25 mouse cellular contexts compared by ENCODE assay signal in genomic region chr14:8260214-8260613, GRCm38 (mm10). TPM values are rescaled to one million over a fixed set of nuclear protein-coding genes. Genes with fewer than 3 reads are reported as not detected.
DNase-seq lines count a peak whose midpoint lies in the region; ATAC-seq and TF ChIP-seq lines count a peak whose summit lies in the region.
"Had no signal": no experiment of that assay in that cellular context is flagged by ENCODE, and none has a peak within 500 bp of the region (broad histone marks: within the 10 kb centered on the region; RNA-seq: fewer than 3 reads in every experiment).

No protein-coding gene starts in this region.

- no peak for TF ChIP-seq EP300 in liver, postnatal 0 days (IDR thresholded peaks at IDR 0.05; ENCODE audit: low read depth)

- no peak overlapping the region for H3K9ac ChIP-seq in liver, embryonic 13.5 days
- H3K9ac ChIP-seq in liver, embryonic 11.5 days (ENCODE audit: low read depth, low read length) = no peak overlapping the region
- H3K9ac ChIP-seq in liver, postnatal 0 days (replicated peaks) = no peak overlapping the region
- H3K9ac ChIP-seq: forebrain, postnatal 0 days; heart, embryonic 12.5 days; heart, embryonic 15.5 days; hindbrain, embryonic 13.5 days had no signal

- no peaks in the 10 kb centered on the region for H3K27me3 ChIP-seq in liver, embryonic 13.5 days
- no peaks in the 10 kb centered on the region for H3K27me3 ChIP-seq in liver, embryonic 11.5 days (replicated peaks; ENCODE audit: control insufficient read depth, insufficient read depth, low read length)
- H3K27me3 ChIP-seq in liver, postnatal 0 days (ENCODE audit: insufficient read depth, low read length) = no peaks in the 10 kb centered on the region
- H3K27me3 ChIP-seq: heart, embryonic 12.5 days; heart, embryonic 15.5 days; hindbrain, embryonic 13.5 days; Patski had no signal

- H3K36me3 ChIP-seq in liver, embryonic 13.5 days = no peaks in the 10 kb centered on the region
- no peaks in the 10 kb centered on the region for H3K36me3 ChIP-seq in liver, embryonic 11.5 days (ENCODE audit: control insufficient read depth, insufficient read depth, low read length)
- no peaks in the 10 kb centered on the region for H3K36me3 ChIP-seq in liver, postnatal 0 days (replicated peaks; ENCODE audit: insufficient read depth, low read length)
- H3K36me3 ChIP-seq: heart, embryonic 12.5 days; heart, embryonic 15.5 days; hindbrain, embryonic 10.5 days; hindbrain, embryonic 13.5 days had no signal

- no peak for ATAC-seq in liver, embryonic 13.5 days (ENCODE audit: low read depth)
- no peak for ATAC-seq in liver, embryonic 11.5 days (replicated peaks; ENCODE audit: low FRiP score)
- ATAC-seq in liver, postnatal 0 days = no peak
- ATAC-seq: forebrain, embryonic 14.5 days; forebrain, postnatal 0 days; hindbrain, embryonic 16.5 days; Patski had no signal

- H3K4me1 ChIP-seq in liver, embryonic 13.5 days (replicated peaks) = 0 out of 2 replicates have a peak, but pooled peaks cover 8% of the 10 kb centered on the region
- 0 out of 2 replicates have a peak, but pooled peaks cover 2% of the 10 kb centered on the region for H3K4me1 ChIP-seq in liver, embryonic 11.5 days (replicated peaks; ENCODE audit: control insufficient read depth, insufficient read depth, low read length)
- peaks cover 4% of the 10 kb centered on the region; the same call in 1 of the 2 replicates for H3K4me1 ChIP-seq in liver, postnatal 0 days (ENCODE audit: insufficient read depth)
- H3K4me1 ChIP-seq: hindbrain, embryonic 13.5 days had no signal

- 54% methylated on average over 5 of the region's 5 CpGs for WGBS in liver, embryonic 13.5 days (ENCODE audit: insufficient replicate concordance)
- WGBS in liver, embryonic 11.5 days = 73% methylated on average over 5 of the region's 5 CpGs
- 54% methylated on average over 5 of the region's 5 CpGs for WGBS in liver, postnatal 0 days (ENCODE audit: insufficient replicate concordance)

- no peak overlapping the region for H3K4me3 ChIP-seq in liver, embryonic 13.5 days (replicated peaks)
- no peak overlapping the region for H3K4me3 ChIP-seq in liver, embryonic 11.5 days (ENCODE audit: low read depth, low read length)
- no peak overlapping the region for H3K4me3 ChIP-seq in liver, postnatal 0 days (ENCODE audit: low read depth, low read length)
- H3K4me3 ChIP-seq: heart, embryonic 12.5 days; heart, embryonic 15.5 days; hindbrain, embryonic 10.5 days; hindbrain, embryonic 13.5 days had no signal

- H3K27ac ChIP-seq in liver, embryonic 13.5 days = 0 out of 2 replicates have a peak overlapping the region, but pooled peaks have one; percentile 63
- no peak overlapping the region for H3K27ac ChIP-seq in liver, embryonic 11.5 days (ENCODE audit: low read depth, low read length)
- H3K27ac ChIP-seq in liver, postnatal 0 days (ENCODE audit: low read depth) = peak overlapping the region; percentile 96
- H3K27ac ChIP-seq: heart, embryonic 15.5 days; hindbrain, embryonic 10.5 days; hindbrain, embryonic 13.5 days had no signal

- H3K4me2 ChIP-seq in liver, embryonic 13.5 days = no peak overlapping the region
- H3K4me2 ChIP-seq in liver, embryonic 11.5 days = no peak overlapping the region
- H3K4me2 ChIP-seq in liver, postnatal 0 days (ENCODE audit: low read depth, low read length) = no peak overlapping the region
- H3K4me2 ChIP-seq: heart, embryonic 12.5 days; heart, embryonic 15.5 days; hindbrain, embryonic 13.5 days had no signal

- no peak for TF ChIP-seq CTCF in liver, postnatal 0 days (IDR thresholded peaks at IDR 0.05; ENCODE audit: low read depth)

- peak; percentile 53 for DNase-seq in heart, adult 11 months
- DNase-seq in heart, adult 9 months (ENCODE audit: low spot score in 2 of 2) = no peak
- no peak for DNase-seq in liver, embryonic 13.5 days
- DNase-seq in liver, embryonic 11.5 days (ENCODE audit: low spot score) = no peak
- DNase-seq in fat pad, adult 2 months (ENCODE audit: extremely low read depth, low read depth, low spot score) = peak; percentile 73
- DNase-seq in liver, postnatal 0 days = no peak
- DNase-seq in frontal cortex, postnatal 36 days (ENCODE audit: low spot score in 2 of 2) = no peak
- DNase-seq: adrenal gland, postnatal 10 days; adrenal gland, postnatal 36 days; cerebellum, adult 18-20 months; cerebellum, adult 9-10 months; cerebellum, postnatal 14 days; forebrain, postnatal 0 days; gastrocnemius, postnatal 25 days; heart, postnatal 10 days; heart, postnatal 36 days had no signal

- no peaks in the 10 kb centered on the region for H3K9me3 ChIP-seq in liver, embryonic 13.5 days (replicated peaks)
- H3K9me3 ChIP-seq in liver, embryonic 11.5 days (ENCODE audit: control insufficient read depth, low read length) = no peaks in the 10 kb centered on the region
- H3K9me3 ChIP-seq in liver, postnatal 0 days (ENCODE audit: low read length) = no peaks in the 10 kb centered on the region
- H3K9me3 ChIP-seq: heart, embryonic 12.5 days; heart, embryonic 15.5 days; hindbrain, embryonic 10.5 days; hindbrain, embryonic 13.5 days had no signal

RNA-seq across cellular contexts. Expression of gene Acox2, which starts 1.1 kb away (rescaled TPM):
- 9.8 and 12.1 TPM in 2 replicates for polyA plus RNA-seq in liver, embryonic 13.5 days (2015; fragmentation: Nextera tagmentation; extraction: Ambion mirVana)
- polyA plus RNA-seq in liver, embryonic 11.5 days (2014; fragmentation: Nextera tagmentation; extraction: Ambion mirVana) = 1.0 and 1.2 TPM in 2 replicates
- 64.9 and 66.7 TPM in 2 replicates for polyA plus RNA-seq in liver, postnatal 0 days (2015; fragmentation: Nextera tagmentation; extraction: Ambion mirVana)
- polyA plus RNA-seq: embryonic facial prominence, embryonic 11.5 days; forebrain, embryonic 11.5 days; forebrain, embryonic 14.5 days; heart, embryonic 15.5 days; hindbrain, embryonic 10.5 days; hindbrain, embryonic 13.5 days had no signal

RNA-seq across cellular contexts. Expression of gene Kctd6, which starts 46.3 kb away (rescaled TPM):
- polyA plus RNA-seq in liver, embryonic 13.5 days (2015; fragmentation: Nextera tagmentation; extraction: Ambion mirVana) = 3.8 and 4.9 TPM in 2 replicates
- polyA plus RNA-seq in liver, embryonic 11.5 days (2014; fragmentation: Nextera tagmentation; extraction: Ambion mirVana) = 9.0 and 10.6 TPM in 2 replicates
- 9.7 and 10.0 TPM in 2 replicates for polyA plus RNA-seq in liver, postnatal 0 days (2015; fragmentation: Nextera tagmentation; extraction: Ambion mirVana)

RNA-seq across cellular contexts. Expression of gene Fam107a, which starts 57.6 kb away (rescaled TPM):
- polyA plus RNA-seq in liver, embryonic 13.5 days (2015; fragmentation: Nextera tagmentation; extraction: Ambion mirVana) = 0.08 TPM in 2 replicates
- 0.08 and 0.53 TPM in 2 replicates for polyA plus RNA-seq in liver, embryonic 11.5 days (2014; fragmentation: Nextera tagmentation; extraction: Ambion mirVana)
- not detected in 2 replicates for polyA plus RNA-seq in liver, postnatal 0 days (2015; fragmentation: Nextera tagmentation; extraction: Ambion mirVana)

Comparison
In these comparisons a context has a peak if more than half of its experiments do, and no peak if none do; other contexts are left out.
1. DNase-seq: peak in heart, adult 11 months (single experiment) and fat pad, adult 2 months (single experiment); none in heart, adult 9 months (0 of 2), liver, embryonic 13.5 days (single experiment), liver, embryonic 11.5 days (single experiment), liver, postnatal 0 days (single experiment) and frontal cortex, postnatal 36 days (0 of 2).